Mouse (Mus musculus) brown adipose tissue, adult 24 weeks (tissue): ENCODE results near the gene Krtcap2. TPM values are rescaled to one million over a fixed set of nuclear protein-coding genes. Genes with fewer than 3 reads are reported as not detected.

ENCODE experiments used
- H3K27ac ChIP-seq: fragments of 200-500 bp; replicated peaks from 2 replicates; pipeline ENCODE4 v1.5.1; 2012; ENCODE audit warnings: low read depth, mild to moderate bottlenecking, low read length
- H3K4me1 ChIP-seq: fragments of 200-500 bp; 2 replicates; pipeline ENCODE4 v1.6.1; 2012; ENCODE audit warnings: low read length, mixed read lengths; ENCODE audit not compliant: control insufficient read depth, insufficient read depth, insufficient read length
- H3K4me3 ChIP-seq: fragments of 200-500 bp; 2 replicates; pipeline ENCODE4 v1.5.1; 2012; ENCODE audit warnings: low read depth, mild to moderate bottlenecking, low read length, moderate library complexity; ENCODE audit not compliant: insufficient read depth
- polyA plus RNA-seq: library from polyadenylated mRNA; stranded (reverse); fragments of >200 nt; gene quantifications from 2 replicates; pipeline ENCODE4 v1.2.4, GENCODE M21; 2012; ENCODE audit not compliant: missing spikeins, insufficient read depth, insufficient read length

Gene Krtcap2
- polyA plus RNA-seq, 1 experiment, result 57.6 TPM

GRCm38 (mm10) chr3:89230561-89230960 is 15.2 kb upstream of the Krtcap2 start:
- Histone ChIP-seq H3K27ac (no peak overlapping the region), H3K4me3 (no peak overlapping the region)

DNA sequence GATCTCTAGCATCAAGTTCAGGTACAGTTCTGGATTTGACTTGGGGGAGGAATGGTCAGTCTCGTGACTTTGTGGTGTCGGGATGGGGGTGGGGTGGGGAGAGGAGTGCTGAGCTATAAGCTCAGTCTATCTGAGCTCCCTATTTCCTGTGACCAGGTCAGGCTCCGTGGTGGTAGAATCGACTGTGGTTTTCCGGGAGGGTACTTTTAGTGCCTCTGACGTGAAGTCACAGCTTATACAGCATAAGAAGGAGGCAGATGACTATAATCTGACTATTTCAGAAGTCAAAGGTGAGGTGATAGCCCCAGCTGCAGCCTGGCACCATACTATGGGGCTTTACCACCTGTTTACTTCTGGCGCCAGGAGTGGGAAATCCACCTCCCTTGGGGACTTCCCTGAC is 14.4 kb upstream of the Krtcap2 start:
- no peak overlapping the region for H3K4me3 ChIP-seq
- H3K27ac ChIP-seq, result no peak overlapping the region
- H3K4me1 ChIP-seq, result 0 out of 2 replicates have a peak, but pooled peaks cover 3% of the 10 kb centered on the region

More at GRCm38 (mm10) chr3:89230561-89230960, 15.2 kb upstream of the Krtcap2 start:
- 0 out of 2 replicates have a peak, but pooled peaks cover 3% of the 10 kb centered on the region for H3K4me1 ChIP-seq

- Histone ChIP-seq H3K4me3 (no peak overlapping the region), H3K4me1 (0 out of 2 replicates have a peak, but pooled peaks cover 3% of the 10 kb centered on the region), H3K27ac (no peak overlapping the region)
Measured at GRCm38 (mm10) chr3:89231772-89232275, 13.9 kb upstream of the Krtcap2 start.

- Histone ChIP-seq H3K4me3 (no peak overlapping the region), H3K4me1 (0 out of 2 replicates have a peak, but pooled peaks cover under 1% of the 10 kb centered on the region)
Measured at GRCm38 (mm10) chr3:89232614-89233013, 13.2 kb upstream of the Krtcap2 start.

DNA sequence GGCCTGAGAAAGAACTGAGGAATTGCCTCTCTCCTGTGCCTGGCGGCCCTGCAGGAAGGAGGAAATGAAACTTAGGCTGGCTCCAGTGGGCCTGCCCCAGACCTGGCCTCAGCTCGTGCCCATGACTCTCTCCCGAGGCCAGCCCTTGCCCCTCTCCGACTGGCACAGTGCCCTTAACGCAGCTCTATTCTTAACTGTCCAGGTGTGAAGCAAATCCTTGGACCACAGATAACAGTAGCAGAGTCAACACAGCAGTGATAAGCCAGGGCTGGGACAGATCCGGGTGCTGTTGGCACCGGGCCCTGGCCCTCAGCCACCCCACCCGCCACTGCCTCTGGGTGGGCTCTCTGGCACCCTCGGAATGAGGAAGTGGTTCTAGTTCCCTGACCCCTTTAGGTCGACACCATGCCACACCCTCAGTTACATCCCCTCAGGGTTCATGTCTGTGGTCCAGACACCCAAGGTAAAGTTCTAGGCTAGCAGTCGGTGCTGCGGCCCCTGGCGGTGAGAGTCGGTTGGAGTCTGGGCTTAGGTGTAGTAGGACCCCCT is 12.1 kb upstream of the Krtcap2 start:
- Histone ChIP-seq H3K4me1 (no peaks in the 10 kb centered on the region), H3K27ac (no peak overlapping the region), H3K4me3 (no peak overlapping the region)

More at GRCm38 (mm10) chr3:89232614-89233013, 13.2 kb upstream of the Krtcap2 start:
- H3K27ac ChIP-seq, result no peak overlapping the region

- Histone ChIP-seq H3K4me1 (no peaks in the 10 kb centered on the region), H3K27ac (no peak overlapping the region), H3K4me3 (no peak overlapping the region)
Measured at GRCm38 (mm10) chr3:89236516-89236915, 9.2 kb upstream of the Krtcap2 start.

GRCm38 (mm10) chr3:89237682-89238081 is 8.1 kb upstream of the Krtcap2 start:
- Histone ChIP-seq H3K27ac (no peak overlapping the region), H3K4me1 (no peaks in the 10 kb centered on the region), H3K4me3 (no peak overlapping the region)

DNA sequence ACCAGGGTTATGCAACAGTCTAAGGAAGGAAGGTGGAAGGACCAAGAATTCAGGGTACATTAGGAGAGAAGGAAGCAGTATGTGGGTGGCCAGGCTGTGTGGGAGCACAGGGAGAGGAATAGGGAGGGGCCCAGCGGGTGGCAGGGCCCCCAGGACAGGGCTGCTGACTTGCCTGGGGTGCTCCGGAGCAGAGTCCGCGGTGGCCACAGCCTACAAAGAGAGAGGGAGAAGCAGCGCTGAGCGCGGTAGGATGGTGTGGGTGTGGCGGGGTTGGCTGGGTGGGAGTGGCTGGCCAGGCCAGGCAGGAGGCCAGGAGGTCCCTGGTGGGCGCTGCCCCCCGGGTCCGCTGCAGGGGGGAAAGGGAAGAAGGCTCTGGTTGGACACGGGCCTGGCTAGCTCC is 7.3 kb upstream of the Krtcap2 start:
- no peaks in the 10 kb centered on the region for H3K4me1 ChIP-seq
- H3K27ac ChIP-seq, result no peak overlapping the region
- H3K4me3 ChIP-seq, result no peak overlapping the region

DNA sequence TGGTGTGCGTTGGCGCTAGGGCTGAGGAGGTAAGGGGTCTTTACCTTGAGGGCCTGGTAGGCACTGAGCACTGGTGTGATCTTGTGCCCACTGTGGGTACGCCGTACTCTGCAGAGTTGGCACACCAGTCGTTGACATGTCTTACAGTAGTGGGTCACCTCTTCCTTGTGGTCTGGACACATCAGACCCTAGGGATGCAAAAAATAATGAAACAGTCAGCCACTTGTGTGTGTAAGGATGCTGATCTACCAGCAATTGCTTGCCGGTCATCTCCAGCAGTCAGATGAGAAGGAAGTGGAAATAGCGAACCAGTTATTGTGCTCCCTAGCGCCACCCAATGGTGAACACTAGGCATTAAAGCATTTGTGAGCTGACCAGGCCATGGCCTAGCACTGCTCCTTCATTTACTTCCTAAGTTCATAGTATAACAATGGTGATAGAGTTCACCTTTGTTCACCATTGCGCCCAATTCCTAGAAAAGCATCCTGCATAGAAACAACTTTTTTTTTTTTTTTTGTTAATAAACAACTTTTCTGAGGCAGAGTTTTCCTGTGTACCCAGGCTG is 3.4 kb upstream of the Krtcap2 start:
- H3K4me3 ChIP-seq, result no peak overlapping the region
- H3K27ac ChIP-seq, result no peak overlapping the region
- H3K4me1 ChIP-seq, result no peaks in the 10 kb centered on the region

GRCm38 (mm10) chr3:89243609-89244008 is 2.2 kb upstream of the Krtcap2 start:
- Histone ChIP-seq H3K27ac (no peak overlapping the region), H3K4me1 (no peaks in the 10 kb centered on the region), H3K4me3 (no peak overlapping the region)

GRCm38 (mm10) chr3:89244158-89244981 is 1.4 kb upstream of the Krtcap2 start:
- no peaks in the 10 kb centered on the region for H3K4me1 ChIP-seq
- no peak overlapping the region for H3K27ac ChIP-seq
- H3K4me3 ChIP-seq, result no peak overlapping the region

DNA sequence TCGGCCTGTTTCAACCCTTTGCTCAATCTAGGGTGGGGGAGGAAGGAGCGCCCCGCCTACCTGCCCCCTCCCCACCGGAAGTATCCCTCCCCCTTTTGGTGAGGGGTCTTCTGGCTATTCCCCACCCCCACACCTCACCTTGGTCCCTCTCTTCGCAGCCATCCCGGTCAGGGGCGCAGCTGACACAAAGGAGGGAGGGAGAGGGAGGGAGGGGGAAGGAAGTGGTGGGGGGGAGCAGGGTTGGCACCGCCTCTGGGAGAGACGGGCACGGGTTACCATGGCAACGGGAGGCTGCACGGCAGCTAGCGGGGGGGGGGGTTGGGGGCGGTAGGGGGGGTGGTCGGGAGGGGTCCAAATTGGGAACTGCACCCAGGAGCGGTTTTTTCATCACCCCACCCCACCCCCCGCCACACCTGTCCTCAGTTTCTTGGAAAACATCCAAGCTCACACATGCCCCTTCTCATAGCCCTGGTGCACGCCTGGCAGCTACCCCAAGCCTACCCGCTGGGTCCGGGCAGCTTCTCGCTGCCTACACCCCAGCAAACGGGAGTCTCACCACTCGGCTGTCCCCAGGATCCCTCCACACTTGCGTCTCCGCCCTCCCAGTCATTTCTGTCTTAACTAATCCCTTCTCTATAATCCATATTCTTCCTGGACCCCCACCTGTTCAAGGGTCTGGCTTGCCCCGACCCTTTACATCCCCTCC is 631 bp upstream of the Krtcap2 start:
- Histone ChIP-seq H3K4me1 (no peaks in the 10 kb centered on the region), H3K4me3 (peak overlapping the region; percentile 23), H3K27ac (no peak overlapping the region)

DNA sequence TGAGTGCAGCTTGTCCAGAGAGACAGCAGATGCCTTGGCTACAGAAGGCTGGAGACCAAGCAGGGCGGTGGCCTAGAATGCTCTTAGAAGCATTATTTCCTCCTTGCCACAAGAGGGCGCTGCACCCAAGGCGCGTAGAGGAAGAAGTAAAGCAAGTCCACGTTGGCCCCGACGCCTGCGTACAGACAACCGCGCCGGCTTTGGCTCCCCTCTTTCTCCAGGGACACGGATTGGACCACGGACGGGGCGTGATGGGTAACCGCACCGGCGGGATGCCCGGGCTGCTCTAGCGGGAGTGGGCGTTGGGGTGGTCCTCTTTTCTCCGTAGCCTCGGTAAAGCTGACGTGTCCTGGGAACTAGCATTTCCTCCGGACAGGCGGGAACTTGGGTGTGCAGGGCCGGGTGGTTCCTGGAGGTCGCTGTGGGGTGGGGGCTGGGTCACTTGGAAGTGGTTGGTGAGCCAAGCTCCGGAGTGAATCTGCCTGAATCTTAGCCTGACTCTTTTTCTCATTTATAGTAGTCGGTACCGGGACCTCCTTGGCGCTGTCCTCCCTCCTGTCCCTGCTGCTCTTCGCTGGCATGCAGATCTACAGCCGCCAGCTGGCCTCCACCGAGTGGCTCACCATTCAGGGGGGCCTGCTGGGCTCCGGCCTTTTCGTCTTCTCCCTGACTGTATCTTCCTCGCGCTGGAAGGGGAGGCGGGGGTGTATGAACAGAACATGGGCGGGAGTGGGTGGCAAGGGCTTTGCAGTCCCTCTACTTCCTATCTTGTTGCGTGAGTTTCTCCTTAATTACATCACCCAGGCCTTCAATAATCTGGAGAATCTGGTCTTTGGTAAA is 715 bp downstream of the Krtcap2 start, which contains the start of gene Trim46:
TSS of gene Trim46 (minus strand) at position 49 of the 840 bp plus-strand sequence.
- Histone ChIP-seq H3K4me1 (no peaks in the 10 kb centered on the region), H3K27ac (peak within 1 kb of the TSS; percentile 91), H3K4me3 (peak within 1 kb of the TSS; percentile 99)

- peaks cover 5% of the 10 kb centered on the region for H3K4me1 ChIP-seq
- no peak overlapping the region for H3K27ac ChIP-seq
- H3K4me3 ChIP-seq, result peak overlapping the region; percentile 7; the same call in 1 of the 2 replicates
Measured at GRCm38 (mm10) chr3:89247466-89247865, 1.7 kb downstream of the Krtcap2 start.
